Mouse (Mus musculus) thymus, adult 2 months (tissue): ENCODE measurements around the gene Tnfsf9. TPM values are rescaled to one million over a fixed set of nuclear protein-coding genes. Genes with fewer than 3 reads are reported as not detected.

Experiments
- DNase-seq: peaks from one replicate; pipeline ENCODE4 v3.0.0; 2021
- H3K27ac ChIP-seq: fragments of 200-500 bp; 2 replicates; pipeline ENCODE4 v1.5.1; 2012; ENCODE audit warnings: low read length, control low read depth; ENCODE audit not compliant: control insufficient read depth, insufficient read depth
- H3K27me3 ChIP-seq: fragments of 200-500 bp; 2 replicates; pipeline ENCODE4 v1.6.1; 2012; ENCODE audit warnings: mild to moderate bottlenecking, low read length, moderate library complexity, mixed read lengths; ENCODE audit not compliant: control insufficient read depth, insufficient read depth
- H3K36me3 ChIP-seq: fragments of 200-500 bp; 2 replicates; pipeline ENCODE4 v1.6.1; 2012; ENCODE audit warnings: mild to moderate bottlenecking, low read length, moderate library complexity; ENCODE audit not compliant: control insufficient read depth, insufficient read depth
- H3K4me1 ChIP-seq: fragments of 200-500 bp; replicated peaks from 2 replicates; pipeline ENCODE4 v1.6.1; 2012; ENCODE audit warnings: low read length; ENCODE audit not compliant: control insufficient read depth, insufficient read depth
- H3K4me3 ChIP-seq: fragments of 200-500 bp; 2 replicates; pipeline ENCODE4 v1.5.1; 2012; ENCODE audit warnings: mild to moderate bottlenecking, low read length, control low read depth, moderate library complexity; ENCODE audit not compliant: control insufficient read depth, insufficient read depth
- CTCF ChIP-seq: fragments of 200-500 bp; IDR thresholded peaks from 2 replicates; pipeline ENCODE4 v1.5.1; 2012; ENCODE audit warnings: mild to moderate bottlenecking, control low read depth, low read length, moderate library complexity, borderline replicate concordance; ENCODE audit not compliant: control insufficient read depth, poor library complexity, insufficient read depth; ENCODE audit errors: extremely low read depth
- POLR2A ChIP-seq: fragments of 200-500 bp; IDR thresholded peaks from 2 replicates; pipeline ENCODE4 v1.6.1; 2012; ENCODE audit warnings: mild to moderate bottlenecking, low read length, control low read depth, moderate library complexity; ENCODE audit not compliant: control insufficient read depth, poor library complexity, insufficient read depth; ENCODE audit errors: extremely low read depth
- WGBS: fragments of 180-500 bp; shearing (Covaris S2); methylation state at CpG from one replicate; pipeline ENCODE4 v1.1.7; 2018; 5-methylcytosine and 5-hydroxymethylcytosine counted together
- polyA plus RNA-seq: library from polyadenylated mRNA; depleted of rRNA; stranded (reverse); fragments of >200 nt; gene quantifications from 2 replicates; pipeline ENCODE4 v1.2.3, GENCODE M21; 2012; rRNA removed

The Tnfsf9 gene
- polyA plus RNA-seq, 1 experiment: 12.3 TPM

DNA sequence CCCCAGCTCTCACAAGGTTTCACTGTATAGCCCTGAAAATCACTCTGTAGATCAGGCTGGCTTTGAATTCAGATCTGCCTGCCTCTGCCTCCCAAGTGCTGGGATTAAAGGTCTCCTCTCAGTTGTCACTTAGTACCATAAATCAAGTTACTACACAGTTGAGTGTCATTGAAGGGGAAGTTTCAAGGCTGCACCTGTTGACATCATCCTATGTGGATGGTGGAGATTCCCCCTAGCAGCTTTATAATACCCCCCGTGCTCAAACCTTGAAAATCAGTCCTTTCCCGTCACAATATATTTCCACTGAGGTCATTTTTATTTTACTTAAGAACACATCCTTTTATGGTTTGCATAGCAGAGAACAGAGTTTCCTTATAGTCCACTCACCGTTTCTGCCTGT is 38.6 kb downstream of the Tnfsf9 start:
- Histone ChIP-seq H3K4me3 (no peak overlapping the region), H3K27me3 (peaks cover 3% of the 10 kb centered on the region; the same call in 1 of the 2 replicates), H3K4me1 (no peaks in the 10 kb centered on the region), H3K36me3 (no peaks in the 10 kb centered on the region), H3K27ac (no peak overlapping the region)
- DNase-seq: no peak
- TF ChIP-seq CTCF (no peak), POLR2A (no peak)
- 83% methylated on average over 3 of the region's 3 CpGs for WGBS

DNA sequence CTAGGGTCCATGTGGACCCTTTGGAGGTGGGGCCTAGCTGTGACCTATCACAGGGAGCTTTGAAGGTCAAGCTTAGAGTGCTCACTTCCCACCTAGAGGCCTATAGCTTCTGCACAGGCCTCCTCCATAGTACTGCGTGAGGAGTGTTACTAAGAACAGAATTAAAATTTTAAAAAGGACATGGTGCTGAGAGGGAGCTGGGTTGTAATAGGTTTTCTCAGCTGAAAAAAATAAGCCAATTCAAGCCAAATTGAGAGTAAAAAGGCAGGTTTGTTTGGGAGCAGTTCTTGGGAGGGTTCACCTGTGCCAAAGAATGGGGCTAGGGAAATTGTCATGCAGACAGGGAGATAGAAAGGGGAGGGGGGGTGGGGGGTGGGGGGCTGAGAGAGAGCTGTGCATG is 40.0 kb downstream of the Tnfsf9 start:
- Histone ChIP-seq H3K4me3 (no peak overlapping the region), H3K36me3 (no peaks in the 10 kb centered on the region), H3K4me1 (no peaks in the 10 kb centered on the region), H3K27ac (no peak overlapping the region), H3K27me3 (peaks cover 11% of the 10 kb centered on the region; the same call in 1 of the 2 replicates)
- no peak for DNase-seq
- WGBS: 93% methylated on average over 1 of the region's 1 CpGs
- TF ChIP-seq POLR2A: no peak
- no peak for TF ChIP-seq CTCF

DNA sequence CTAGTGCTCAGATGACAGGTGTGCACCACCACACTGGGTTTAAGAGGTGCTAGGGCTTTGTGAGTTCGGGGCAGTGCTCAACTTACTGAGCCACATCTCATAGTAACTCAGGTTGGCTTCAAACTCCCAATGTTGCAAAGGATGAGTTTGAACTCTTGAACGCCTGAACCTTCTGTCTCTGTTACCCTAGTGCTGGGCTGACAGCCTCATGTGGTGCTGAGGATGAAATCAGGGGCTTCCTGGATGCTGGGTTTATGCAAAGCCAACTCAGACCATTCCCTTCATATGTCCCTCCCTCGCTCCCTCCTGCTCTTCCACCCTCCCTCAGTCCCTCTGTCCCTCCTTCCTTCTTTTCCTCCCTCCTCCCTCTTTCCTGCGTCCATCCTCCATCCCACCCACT is 43.2 kb downstream of the Tnfsf9 start:
- 86% methylated on average over 4 of the region's 4 CpGs for WGBS
- Histone ChIP-seq H3K4me3 (no peak overlapping the region), H3K36me3 (no peaks in the 10 kb centered on the region), H3K27me3 (peaks cover 11% of the 10 kb centered on the region; the same call in 1 of the 2 replicates), H3K27ac (no peak overlapping the region), H3K4me1 (no peaks in the 10 kb centered on the region)
- no peak for DNase-seq
- TF ChIP-seq CTCF (no peak), POLR2A (no peak)

DNA sequence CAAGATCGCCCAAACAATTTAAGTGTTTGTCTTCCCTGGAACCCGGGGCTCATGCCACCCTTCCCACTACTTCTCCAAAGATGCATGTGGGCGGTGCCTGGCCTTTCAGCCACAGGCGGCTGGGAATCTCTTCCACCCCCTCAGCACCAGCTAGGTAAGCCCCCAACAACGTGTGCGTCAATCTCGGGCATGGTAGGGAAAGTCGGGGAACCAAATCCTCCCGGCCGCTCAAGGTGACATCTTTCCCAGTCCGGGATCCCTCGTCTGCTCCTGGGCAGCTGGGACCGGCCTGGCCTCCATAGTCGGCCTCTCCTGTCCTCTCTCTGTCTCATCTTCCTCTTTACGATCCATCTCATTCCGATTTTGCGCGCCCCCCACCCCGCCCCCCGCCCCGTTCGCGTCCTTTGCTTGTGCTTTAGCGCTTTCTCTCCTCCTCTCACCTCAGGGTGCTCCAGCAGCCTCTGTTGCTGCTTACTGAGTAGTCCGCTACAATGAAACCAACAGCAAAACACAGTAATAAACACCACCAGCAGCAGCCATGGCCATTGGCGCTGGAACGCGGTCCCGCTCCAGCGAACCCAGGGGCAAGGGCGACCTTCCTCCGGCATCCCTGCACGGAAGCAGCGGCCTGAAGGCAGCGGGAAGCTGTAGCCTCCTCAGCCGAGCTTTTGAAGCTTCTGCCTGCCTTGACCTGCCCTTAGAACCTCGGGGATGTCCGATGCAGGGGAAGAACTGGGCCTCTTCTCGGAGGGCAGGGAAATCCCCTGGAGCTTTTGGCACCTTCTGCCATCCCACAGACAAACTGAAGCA is 44.1 kb downstream of the Tnfsf9 start, which contains the start of gene Cd70:
Cd70 (minus strand) TSS at position 784 of the 810 bp plus-strand sequence.
- Histone ChIP-seq H3K27me3 (peaks cover 11% of the 10 kb centered on the region; the same call in 1 of the 2 replicates), H3K4me1 (no peaks in the 10 kb centered on the region), H3K36me3 (no peaks in the 10 kb centered on the region), H3K4me3 (no peak within 1 kb of the TSS), H3K27ac (no peak within 1 kb of the TSS)
- WGBS: 12% methylated on average over 39 of the region's 39 CpGs
- TF ChIP-seq POLR2A (no peak), CTCF (no peak)
- DNase-seq: no peak

DNA sequence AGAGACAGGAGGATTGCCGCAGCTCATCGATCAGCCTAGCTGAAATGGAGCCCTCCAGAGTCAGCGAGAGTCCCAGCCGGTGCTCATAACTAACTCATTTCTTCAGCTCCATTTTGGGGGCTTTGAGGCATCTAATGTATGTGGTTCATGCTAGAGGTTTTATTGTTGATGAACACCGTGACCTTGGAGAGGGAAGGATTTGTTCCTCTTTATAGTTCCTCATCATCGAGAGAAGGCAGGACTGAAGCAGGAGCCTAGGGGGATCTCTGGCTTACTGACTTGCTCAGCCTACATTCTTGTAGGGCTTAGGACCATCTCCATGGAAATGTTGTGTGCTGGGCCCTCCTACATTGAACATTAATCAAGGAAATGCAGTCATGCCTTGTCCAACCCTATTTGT is 47.9 kb downstream of the Tnfsf9 start:
- Histone ChIP-seq H3K4me3 (no peak overlapping the region), H3K27ac (no peak overlapping the region), H3K36me3 (no peaks in the 10 kb centered on the region), H3K4me1 (no peaks in the 10 kb centered on the region), H3K27me3 (peaks cover 11% of the 10 kb centered on the region; the same call in 1 of the 2 replicates)
- TF ChIP-seq CTCF (no peak), POLR2A (no peak)
- DNase-seq: no peak
- 67% methylated on average over 6 of the region's 6 CpGs for WGBS

DNA sequence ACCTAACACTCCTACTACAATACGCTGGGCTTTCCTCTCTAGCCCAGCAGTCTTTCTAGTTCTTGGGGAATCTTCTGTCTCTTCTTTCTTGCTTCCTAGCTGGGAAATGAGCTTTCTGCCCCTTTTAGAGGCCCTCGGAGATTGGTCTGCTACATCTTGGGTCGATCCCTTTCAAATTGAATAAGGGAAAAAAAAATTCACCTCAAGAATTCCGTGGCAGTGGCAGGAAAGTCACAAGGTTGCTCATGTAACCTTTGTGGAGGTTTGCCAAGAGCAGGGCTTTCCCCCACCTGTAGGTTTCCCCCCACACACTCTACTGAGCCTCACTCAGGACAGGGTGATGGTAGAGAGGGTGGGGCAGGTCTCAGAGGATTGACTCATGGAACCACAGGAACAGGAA is 48.7 kb downstream of the Tnfsf9 start:
- WGBS: 78% methylated on average over 4 of the region's 4 CpGs
- peaks cover 8% of the 10 kb centered on the region; the same call in 1 of the 2 replicates for H3K27me3 ChIP-seq
- H3K4me3 ChIP-seq: no peak overlapping the region
- DNase-seq: no peak
- no peaks in the 10 kb centered on the region for H3K4me1 ChIP-seq
- H3K36me3 ChIP-seq: no peaks in the 10 kb centered on the region
- no peak for TF ChIP-seq POLR2A
- no peak for TF ChIP-seq CTCF
- H3K27ac ChIP-seq: no peak overlapping the region

Other genes starting within 250 kb of the Tnfsf9 start
- gene Acsbg2, start 230.9 kb upstream of the Tnfsf9 start, polyA plus RNA-seq: 0.11 TPM in 1 of 2 replicates, not detected in the other
- gene 1700061G19Rik, start 229.8 kb upstream of the Tnfsf9 start, polyA plus RNA-seq: 0.10 and 0.19 TPM in 2 replicates
- 134 and 135 TPM in 2 replicates for gene Mllt1, start 169.9 kb upstream of the Tnfsf9 start, polyA plus RNA-seq
- 0.14 and 0.32 TPM in 2 replicates for gene Acer1, start 123.2 kb upstream of the Tnfsf9 start, polyA plus RNA-seq
- 131 and 144 TPM in 2 replicates for gene Clpp, start 115.0 kb upstream of the Tnfsf9 start, polyA plus RNA-seq
- 26.7 and 32.2 TPM in 2 replicates for gene Alkbh7, start 108.0 kb upstream of the Tnfsf9 start, polyA plus RNA-seq
- not detected in 2 replicates for gene Pspn, start 105.3 kb upstream of the Tnfsf9 start, polyA plus RNA-seq
- 40.8 and 42.9 TPM in 2 replicates for gene Gtf2f1, start 94.0 kb upstream of the Tnfsf9 start, polyA plus RNA-seq
- 0.08 TPM in 1 of 2 replicates, not detected in the other for gene Gm17949, start 93.9 kb upstream of the Tnfsf9 start, polyA plus RNA-seq
- 229 and 259 TPM in 2 replicates for gene Khsrp, start 73.8 kb upstream of the Tnfsf9 start, polyA plus RNA-seq
- gene Slc25a41, start 63.7 kb upstream of the Tnfsf9 start, polyA plus RNA-seq: 0.22 and 0.38 TPM in 2 replicates
- 3.4 and 5.9 TPM in 2 replicates for gene Crb3, start 46.2 kb upstream of the Tnfsf9 start, polyA plus RNA-seq
- 76.5 and 93.2 TPM in 2 replicates for gene Slc25a23, start 45.5 kb upstream of the Tnfsf9 start, polyA plus RNA-seq
- 176 and 196 TPM in 2 replicates for gene Dennd1c, start 26.8 kb upstream of the Tnfsf9 start, polyA plus RNA-seq
- 5.5 and 5.7 TPM in 2 replicates for gene Tubb4a, start 17.5 kb upstream of the Tnfsf9 start, polyA plus RNA-seq
- 10.5 and 11.0 TPM in 2 replicates for gene Cd70, start 44.5 kb downstream of the Tnfsf9 start, polyA plus RNA-seq
- 6.5 and 6.7 TPM in 2 replicates for gene Tnfsf14, start 88.9 kb downstream of the Tnfsf9 start, polyA plus RNA-seq
- gene C3, start 122.8 kb downstream of the Tnfsf9 start, polyA plus RNA-seq: 139 and 152 TPM in 2 replicates
- gene Gpr108, start 143.1 kb downstream of the Tnfsf9 start, polyA plus RNA-seq: 62.4 and 63.9 TPM in 2 replicates
- 10.6 and 14.8 TPM in 2 replicates for gene Trip10, start 144.1 kb downstream of the Tnfsf9 start, polyA plus RNA-seq
- 131 and 137 TPM in 2 replicates for gene Vav1, start 173.8 kb downstream of the Tnfsf9 start, polyA plus RNA-seq